Mouse (Mus musculus): ENCODE data around the gene Atp5j2. TPM values are rescaled to one million over a fixed set of nuclear protein-coding genes. Genes with fewer than 3 reads are reported as not detected.

Gene Atp5j2
- total and polyA plus RNA-seq, 2 experiments from 2014 or later: 139 to 634 TPM

DNA sequence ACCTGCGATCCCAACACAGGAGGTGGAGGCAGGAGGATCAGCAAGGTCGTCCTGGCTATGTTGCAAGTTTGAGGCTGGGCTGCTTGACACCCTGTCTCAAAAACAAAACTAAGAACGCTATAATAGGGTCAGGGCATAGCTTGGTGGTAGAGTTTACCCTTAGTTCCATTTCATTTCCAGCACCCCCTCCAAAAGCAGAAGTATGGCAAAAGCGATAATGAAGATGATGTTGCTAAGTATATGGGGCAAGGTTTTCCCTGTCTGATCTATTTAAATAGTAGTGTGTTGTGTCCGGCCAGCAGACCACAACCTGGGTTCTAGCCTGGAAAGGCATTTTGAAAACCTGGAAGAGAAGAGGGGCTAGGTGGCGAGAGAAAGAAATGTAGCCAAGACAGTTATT lies 16.1 kb upstream of the Atp5j2 start:
- 87% methylated on average over 6 of the region's 6 CpGs for WGBS
- H3K27ac ChIP-seq (ENCODE audit: low read depth, low read length): no peak overlapping the region
- no peak overlapping the region for H3K4me2 ChIP-seq (ENCODE audit: low read depth, low read length, poor library complexity, severe bottlenecking)
- H3K27me3 ChIP-seq (ENCODE audit: insufficient read depth, low read length): no peaks in the 10 kb centered on the region
- no peaks in the 10 kb centered on the region for H3K9me3 ChIP-seq (ENCODE audit: low read length)
- no peak overlapping the region for H3K9ac ChIP-seq (replicated peaks; ENCODE audit: low read length, poor library complexity, severe bottlenecking)
- ATAC-seq (ENCODE audit: low FRiP score) (no peak), DNase-seq (ENCODE audit: low spot score) (no peak)
- no peak for TF ChIP-seq CTCF (IDR thresholded peaks at IDR 0.05)
- H3K36me3 ChIP-seq (ENCODE audit: insufficient read depth, low read length): peaks cover 19% of the 10 kb centered on the region
- no peak overlapping the region for H3K4me3 ChIP-seq (ENCODE audit: low read depth, low read length)
- peaks cover 10% of the 10 kb centered on the region; the same call in 1 of the 2 replicates for H3K4me1 ChIP-seq (ENCODE audit: insufficient read depth, low read length)

DNA sequence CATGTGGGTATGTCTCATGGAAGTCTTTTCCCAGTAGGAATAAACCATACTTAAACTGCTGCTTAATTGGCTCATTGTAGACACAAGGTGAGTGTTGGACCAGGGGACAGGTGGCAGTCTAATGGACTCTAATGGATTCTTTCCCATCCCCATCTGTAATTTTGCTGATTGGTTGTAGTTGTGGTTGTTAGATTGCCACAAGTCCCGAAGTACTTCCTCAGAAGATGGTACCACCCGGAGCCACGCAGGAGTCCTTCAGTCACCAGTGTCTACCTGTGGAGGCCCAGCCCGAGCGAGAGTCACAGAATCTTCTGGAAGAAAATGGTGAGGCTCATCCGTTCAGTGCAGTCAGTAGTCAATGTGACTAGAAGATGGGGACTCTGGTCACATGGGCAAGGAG lies 15.5 kb upstream of the Atp5j2 start:
- DNase-seq (ENCODE audit: low spot score) (no peak), ATAC-seq (ENCODE audit: low FRiP score) (no peak)
- Histone ChIP-seq H3K9ac (replicated peaks; ENCODE audit: low read length, poor library complexity, severe bottlenecking) (no peak overlapping the region), H3K36me3 (ENCODE audit: insufficient read depth, low read length) (peaks cover 13% of the 10 kb centered on the region), H3K4me3 (ENCODE audit: low read depth, low read length) (no peak overlapping the region), H3K9me3 (ENCODE audit: low read length) (no peaks in the 10 kb centered on the region), H3K27me3 (ENCODE audit: insufficient read depth, low read length) (no peaks in the 10 kb centered on the region), H3K4me2 (ENCODE audit: low read depth, low read length, poor library complexity, severe bottlenecking) (no peak overlapping the region), H3K4me1 (ENCODE audit: insufficient read depth, low read length) (peaks cover 10% of the 10 kb centered on the region; the same call in 1 of the 2 replicates), H3K27ac (ENCODE audit: low read depth, low read length) (no peak overlapping the region)
- 98% methylated on average over 6 of the region's 6 CpGs for WGBS
- TF ChIP-seq CTCF (IDR thresholded peaks at IDR 0.05): no peak

- H3K36me3 ChIP-seq (ENCODE audit: insufficient read depth, low read length): peaks cover under 1% of the 10 kb centered on the region; the same call in 1 of the 2 replicates
- peak overlapping the region; percentile 42; the same call in 1 of the 2 replicates for H3K9ac ChIP-seq (replicated peaks; ENCODE audit: low read length, poor library complexity, severe bottlenecking)
- H3K4me2 ChIP-seq (ENCODE audit: low read depth, low read length, poor library complexity, severe bottlenecking): peak overlapping the region; percentile 58
- DNase-seq (ENCODE audit: low spot score) (no peak), ATAC-seq (ENCODE audit: low FRiP score) (no peak)
- peak overlapping the region; percentile 52 for H3K4me3 ChIP-seq (ENCODE audit: low read depth, low read length)
- peaks cover 10% of the 10 kb centered on the region; the same call in 1 of the 2 replicates for H3K4me1 ChIP-seq (ENCODE audit: insufficient read depth, low read length)
- WGBS: 23% methylated on average over 9 of the region's 9 CpGs
- no peaks in the 10 kb centered on the region for H3K27me3 ChIP-seq (ENCODE audit: insufficient read depth, low read length)
- H3K9me3 ChIP-seq (ENCODE audit: low read length): no peaks in the 10 kb centered on the region
- no peak for TF ChIP-seq CTCF (IDR thresholded peaks at IDR 0.05)
- H3K27ac ChIP-seq (ENCODE audit: low read depth, low read length): no peak overlapping the region
Measured at GRCm38 (mm10) chr5:145205041-145205440, 13.2 kb upstream of the Atp5j2 start.

GRCm38 (mm10) chr5:145203936-145204691 lies 12.3 kb upstream of the Atp5j2 start, which contains the start of gene Zkscan5:
Zkscan5 (plus strand) TSS chr5:145204562.
- H3K4me2 ChIP-seq (ENCODE audit: low read depth, low read length, poor library complexity, severe bottlenecking): peak within 1 kb of the TSS; percentile 58
- peaks cover 10% of the 10 kb centered on the region; the same call in 1 of the 2 replicates for H3K4me1 ChIP-seq (ENCODE audit: insufficient read depth, low read length)
- H3K27ac ChIP-seq (ENCODE audit: low read depth, low read length): peak within 1 kb of the TSS; percentile 89
- DNase-seq (ENCODE audit: low spot score) (peak; percentile 99), ATAC-seq (ENCODE audit: low FRiP score) (peak; percentile 93)
- peak; percentile 53 for TF ChIP-seq CTCF (IDR thresholded peaks at IDR 0.05)
- under 1% methylated on average over 22 of the region's 22 CpGs for WGBS
- H3K27me3 ChIP-seq (ENCODE audit: insufficient read depth, low read length): no peaks in the 10 kb centered on the region
- peak within 1 kb of the TSS; percentile 64 for H3K9ac ChIP-seq (replicated peaks; ENCODE audit: low read length, poor library complexity, severe bottlenecking)
- H3K36me3 ChIP-seq (ENCODE audit: insufficient read depth, low read length): no peaks in the 10 kb centered on the region
- H3K9me3 ChIP-seq (ENCODE audit: low read length): no peaks in the 10 kb centered on the region
- H3K4me3 ChIP-seq (ENCODE audit: low read depth, low read length): peak within 1 kb of the TSS; percentile 52

GRCm38 (mm10) chr5:145202446-145202845 lies 10.6 kb upstream of the Atp5j2 start:
- Histone ChIP-seq H3K4me1 (ENCODE audit: insufficient read depth, low read length) (peaks cover 10% of the 10 kb centered on the region; the same call in 1 of the 2 replicates), H3K9me3 (ENCODE audit: low read length) (no peaks in the 10 kb centered on the region), H3K4me2 (ENCODE audit: low read depth, low read length, poor library complexity, severe bottlenecking) (no peak overlapping the region), H3K27me3 (ENCODE audit: insufficient read depth, low read length) (no peaks in the 10 kb centered on the region), H3K27ac (ENCODE audit: low read depth, low read length) (no peak overlapping the region), H3K9ac (replicated peaks; ENCODE audit: low read length, poor library complexity, severe bottlenecking) (no peak overlapping the region), H3K4me3 (ENCODE audit: low read depth, low read length) (no peak overlapping the region), H3K36me3 (ENCODE audit: insufficient read depth, low read length) (peaks cover 3% of the 10 kb centered on the region; the same call in 1 of the 2 replicates)
- ATAC-seq (ENCODE audit: low FRiP score) (no peak), DNase-seq (ENCODE audit: low spot score) (no peak)
- 51% methylated on average over 3 of the region's 3 CpGs for WGBS
- 0 out of 2 replicates have a peak, but pooled peaks have one; percentile 13 for TF ChIP-seq CTCF (IDR thresholded peaks at IDR 0.05)

Measured in midbrain, postnatal 0 days (tissue).